Mouse (Mus musculus): ENCODE data around the gene Ajap1.

Ajap1 gene

GRCm38 (mm10) chr4:153357539-153358242, 124.9 kb downstream of the Ajap1 start:
- Histone ChIP-seq H3K27me3 (ENCODE audit: control insufficient read depth, insufficient read depth, low read length, poor library complexity, severe bottlenecking) (no peaks in the 10 kb centered on the region), H3K36me3 (ENCODE audit: control insufficient read depth, insufficient read depth, low read length, poor library complexity, severe bottlenecking) (no peaks in the 10 kb centered on the region)
- no peak for DNase-seq (ENCODE audit: low read depth, low spot score)

- H3K27me3 ChIP-seq (ENCODE audit: control insufficient read depth, insufficient read depth, low read length, poor library complexity, severe bottlenecking), result no peaks in the 10 kb centered on the region
- no peak for DNase-seq (ENCODE audit: low read depth, low spot score)
- H3K36me3 ChIP-seq (ENCODE audit: control insufficient read depth, insufficient read depth, low read length, poor library complexity, severe bottlenecking), result no peaks in the 10 kb centered on the region
Observed at GRCm38 (mm10) chr4:153356236-153356635, 126.4 kb downstream of the Ajap1 start.

- Histone ChIP-seq H3K36me3 (ENCODE audit: control insufficient read depth, insufficient read depth, low read length, poor library complexity, severe bottlenecking) (no peaks in the 10 kb centered on the region), H3K27me3 (ENCODE audit: control insufficient read depth, insufficient read depth, low read length, poor library complexity, severe bottlenecking) (no peaks in the 10 kb centered on the region)
- no peak for DNase-seq (ENCODE audit: low read depth, low spot score)
Observed at GRCm38 (mm10) chr4:153344999-153345398, 137.6 kb downstream of the Ajap1 start.

GRCm38 (mm10) chr4:153340887-153341286, 141.7 kb downstream of the Ajap1 start:
- H3K27me3 ChIP-seq (ENCODE audit: control insufficient read depth, insufficient read depth, low read length, poor library complexity, severe bottlenecking), result no peaks in the 10 kb centered on the region
- no peaks in the 10 kb centered on the region for H3K36me3 ChIP-seq (ENCODE audit: control insufficient read depth, insufficient read depth, low read length, poor library complexity, severe bottlenecking)
- DNase-seq (ENCODE audit: low read depth, low spot score), result no peak

- no peaks in the 10 kb centered on the region for H3K27me3 ChIP-seq (ENCODE audit: control insufficient read depth, insufficient read depth, low read length, poor library complexity, severe bottlenecking)
- no peaks in the 10 kb centered on the region for H3K36me3 ChIP-seq (ENCODE audit: control insufficient read depth, insufficient read depth, low read length, poor library complexity, severe bottlenecking)
- no peak for DNase-seq (ENCODE audit: low read depth, low spot score)
Observed at GRCm38 (mm10) chr4:153335301-153335799, 147.3 kb downstream of the Ajap1 start.

- no peak for DNase-seq (ENCODE audit: low read depth, low spot score)
- Histone ChIP-seq H3K36me3 (ENCODE audit: control insufficient read depth, insufficient read depth, low read length, poor library complexity, severe bottlenecking) (no peaks in the 10 kb centered on the region), H3K27me3 (ENCODE audit: control insufficient read depth, insufficient read depth, low read length, poor library complexity, severe bottlenecking) (no peaks in the 10 kb centered on the region)
Observed at GRCm38 (mm10) chr4:153327809-153328208, 154.8 kb downstream of the Ajap1 start.
